Mouse (Mus musculus) cerebellum, adult 2 months (tissue): Measurements from ENCODE around the gene Fermt3. TPM values are rescaled to one million over a fixed set of nuclear protein-coding genes. Genes with fewer than 3 reads are reported as not detected.

Experiments used
- DNase-seq, 2 experiments: peaks; one replicate each; pipeline ENCODE4 v3.0.0; 2021
- H3K27ac ChIP-seq: fragments of 200-500 bp; 2 replicates; pipeline ENCODE4 v1.5.1; 2012; ENCODE audit warnings: low read length, control low read depth, inconsistent platforms; ENCODE audit not compliant: insufficient read depth
- H3K27me3 ChIP-seq: fragments of 200-500 bp; 2 replicates; pipeline ENCODE4 v1.6.1; 2012; ENCODE audit warnings: inconsistent platforms, mild to moderate bottlenecking, low read length, moderate library complexity; ENCODE audit not compliant: control insufficient read depth, insufficient read depth
- H3K4me1 ChIP-seq: fragments of 200-500 bp; 2 replicates; pipeline ENCODE4 v1.6.1; 2011; ENCODE audit warnings: low read length; ENCODE audit not compliant: control insufficient read depth, insufficient read depth
- H3K4me3 ChIP-seq: fragments of 200-500 bp; replicated peaks from 2 replicates; pipeline ENCODE3; 2011; ENCODE audit warnings: mild to moderate bottlenecking, low read depth, low read length, control low read depth; ENCODE audit not compliant: insufficient read depth
- CTCF ChIP-seq: fragments of 200-500 bp; IDR thresholded peaks from 2 replicates; pipeline ENCODE4 v1.5.1; 2011; ENCODE audit warnings: low read depth, mild to moderate bottlenecking, control low read depth, low read length, moderate library complexity, borderline replicate concordance; ENCODE audit not compliant: insufficient read depth
- POLR2A ChIP-seq: fragments of 200-500 bp; IDR thresholded peaks from 2 replicates; pipeline ENCODE4 v1.6.1; 2011; ENCODE audit warnings: low read length, control low read depth, borderline replicate concordance; ENCODE audit not compliant: insufficient read depth
- WGBS: fragments of 180-500 bp; shearing (Covaris S2); methylation state at CpG from one replicate; pipeline ENCODE4 v1.1.7; 2018; 5-methylcytosine and 5-hydroxymethylcytosine counted together
- polyA plus RNA-seq: library from polyadenylated mRNA; depleted of rRNA; stranded (reverse); fragments of >200 nt; gene quantifications from 2 replicates; pipeline ENCODE4 v1.2.3, GENCODE M21; 2012

Gene Fermt3
- polyA plus RNA-seq, 1 experiment, result 2.3 TPM

DNA sequence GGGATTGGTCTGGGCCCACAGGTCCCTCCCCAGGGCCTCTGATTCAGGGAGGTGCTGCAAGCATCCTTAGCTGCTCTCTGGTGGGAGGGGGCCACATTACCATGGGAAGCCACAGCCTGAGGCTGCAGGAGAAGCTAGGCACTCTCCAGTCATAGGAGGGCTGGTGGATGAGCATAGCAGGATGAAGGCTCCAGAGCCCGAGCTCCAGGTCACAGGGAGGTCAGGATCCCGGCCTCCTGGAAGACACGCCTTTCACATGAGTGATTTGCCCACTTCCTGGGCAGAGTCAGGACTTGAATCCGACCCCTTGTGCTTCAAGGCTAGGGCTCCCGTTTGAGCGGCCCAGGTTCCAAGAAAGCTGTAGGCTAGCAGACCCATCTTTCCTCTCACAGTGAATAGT, 47.6 kb downstream of the Fermt3 start:
- WGBS, result 80% methylated on average over 6 of the region's 6 CpGs
- H3K4me3 ChIP-seq, result no peak overlapping the region
- peaks cover 12% of the 10 kb centered on the region for H3K4me1 ChIP-seq
- DNase-seq, result no peak
- H3K27ac ChIP-seq, result no peak overlapping the region
- no peaks in the 10 kb centered on the region; the same call in 1 of the 2 replicates for H3K27me3 ChIP-seq
- TF ChIP-seq CTCF, result no peak
- TF ChIP-seq POLR2A, result no peak

GRCm38 (mm10) chr19:6970460-6971085, 48.7 kb downstream of the Fermt3 start:
- no peak overlapping the region for H3K27ac ChIP-seq
- no peaks in the 10 kb centered on the region; the same call in 1 of the 2 replicates for H3K27me3 ChIP-seq

GRCm38 (mm10) chr19:6969665-6970381, 49.4 kb downstream of the Fermt3 start:
- 2% methylated on average over 55 of the region's 55 CpGs for WGBS
- H3K4me1 ChIP-seq, result peaks cover 12% of the 10 kb centered on the region
- no peak for DNase-seq
- no peaks in the 10 kb centered on the region; the same call in 1 of the 2 replicates for H3K27me3 ChIP-seq
- TF ChIP-seq CTCF, result peak; percentile 17; the same call in 1 of the 2 replicates
- no peak for TF ChIP-seq POLR2A
- H3K27ac ChIP-seq, result no peak overlapping the region
- H3K4me3 ChIP-seq, result peak overlapping the region; percentile 42

More at GRCm38 (mm10) chr19:6970460-6971085, 48.7 kb downstream of the Fermt3 start:
- Histone ChIP-seq H3K4me1 (peaks cover 12% of the 10 kb centered on the region), H3K4me3 (no peak overlapping the region)
- no peak for DNase-seq
- TF ChIP-seq POLR2A, result no peak
- TF ChIP-seq CTCF, result no peak
- WGBS, result 26% methylated on average over 11 of the region's 11 CpGs

DNA sequence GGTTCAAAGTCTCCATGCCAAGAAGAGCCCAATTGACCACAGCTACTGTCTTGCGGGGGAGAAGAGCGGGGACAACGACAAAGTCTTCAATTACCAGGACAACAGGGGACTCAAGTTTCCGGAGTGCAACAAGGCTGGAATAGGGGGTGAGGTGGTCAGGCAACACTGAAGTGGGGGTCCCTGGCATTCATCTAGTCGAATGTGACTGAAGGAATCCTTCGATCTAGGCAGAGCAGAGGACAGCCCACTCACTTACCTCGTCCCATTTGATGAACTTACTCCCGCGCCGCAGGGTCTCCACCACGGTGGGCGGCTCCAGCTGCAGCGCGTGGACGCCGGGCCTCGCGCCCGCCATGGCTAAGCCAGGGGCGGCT, 50.0 kb downstream of the Fermt3 start:
- TF ChIP-seq CTCF, result no peak
- WGBS, result 9% methylated on average over 19 of the region's 20 CpGs
- peak overlapping the region; percentile 42 for H3K4me3 ChIP-seq
- no peaks in the 10 kb centered on the region; the same call in 1 of the 2 replicates for H3K27me3 ChIP-seq
- no peak overlapping the region for H3K27ac ChIP-seq
- H3K4me1 ChIP-seq, result peaks cover 12% of the 10 kb centered on the region
- DNase-seq, result no peak

- DNase-seq, result no peak
- 49% methylated on average over 15 of the region's 15 CpGs for WGBS
- Histone ChIP-seq H3K27me3 (no peaks in the 10 kb centered on the region; the same call in 1 of the 2 replicates), H3K4me3 (no peak overlapping the region), H3K4me1 (peaks cover 12% of the 10 kb centered on the region), H3K27ac (no peak overlapping the region)
- TF ChIP-seq POLR2A (no peak), CTCF (no peak)
Measured at GRCm38 (mm10) chr19:6968491-6969271, 50.6 kb downstream of the Fermt3 start.

DNA sequence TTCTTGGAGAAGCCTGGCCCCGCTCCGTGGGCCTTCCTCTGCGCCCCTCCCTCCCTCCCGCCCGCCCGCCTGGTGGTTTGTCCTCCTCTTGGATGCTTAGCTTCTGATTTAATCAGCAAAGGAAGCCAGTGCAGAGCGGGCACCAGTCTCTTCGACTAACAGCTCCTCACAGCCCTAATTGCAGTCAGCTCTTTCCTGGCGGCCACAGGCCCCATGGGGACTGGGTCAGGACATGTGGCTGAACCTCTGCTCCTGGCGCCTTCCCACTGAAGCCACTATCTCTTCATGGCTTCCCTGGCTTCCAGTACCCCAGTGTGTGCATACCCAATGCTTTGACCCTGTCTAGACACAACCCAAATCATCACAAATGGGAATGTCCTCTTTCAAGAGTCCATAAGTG, 62.8 kb downstream of the Fermt3 start:
- Histone ChIP-seq H3K27me3 (no peaks in the 10 kb centered on the region), H3K4me3 (no peak overlapping the region), H3K27ac (no peak overlapping the region), H3K4me1 (peaks cover 6% of the 10 kb centered on the region; the same call in 1 of the 2 replicates)
- WGBS, result 58% methylated on average over 10 of the region's 10 CpGs
- DNase-seq, result no peak
- no peak for TF ChIP-seq POLR2A
- TF ChIP-seq CTCF, result no peak

- TF ChIP-seq POLR2A (no peak), CTCF (no peak)
- DNase-seq, result no peak
- H3K27me3 ChIP-seq, result no peaks in the 10 kb centered on the region
- WGBS, result 67% methylated on average over 7 of the region's 7 CpGs
- peaks cover 6% of the 10 kb centered on the region; the same call in 1 of the 2 replicates for H3K4me1 ChIP-seq
- H3K27ac ChIP-seq, result no peak overlapping the region
- H3K4me3 ChIP-seq, result no peak overlapping the region
Measured at GRCm38 (mm10) chr19:6955424-6955823, 63.8 kb downstream of the Fermt3 start.

- no peaks in the 10 kb centered on the region for H3K27me3 ChIP-seq
- TF ChIP-seq POLR2A, result no peak
- TF ChIP-seq CTCF, result no peak
- WGBS, result 37% methylated on average over 9 of the region's 9 CpGs
- peak; percentile 40 to 56 for DNase-seq
- peaks cover 7% of the 10 kb centered on the region for H3K4me1 ChIP-seq
- no peak overlapping the region for H3K27ac ChIP-seq
- no peak overlapping the region for H3K4me3 ChIP-seq
Measured at GRCm38 (mm10) chr19:6954046-6954445, 65.2 kb downstream of the Fermt3 start.
